Mouse (Mus musculus) erythroid progenitor cell, adult 5-6 weeks (primary cell): Measurements from ENCODE around the gene Egflam. TPM values are rescaled to one million over a fixed set of nuclear protein-coding genes. Genes with fewer than 3 reads are reported as not detected.

Source experiments
- ATAC-seq: replicated peaks from 2 replicates; pipeline ENCODE4 v1.8.0; 2016; ENCODE audit warnings: moderate number of reproducible peaks, mild to moderate bottlenecking, moderate TSS enrichment, inconsistent platforms; ENCODE audit not compliant: poor library complexity, low FRiP score, severe bottlenecking
- total RNA-seq, 2 experiments: library from RNA; stranded (forward) in 1 of 2; stranded (reverse) in 1 of 2; fragments of 150-400 nt in 1 of 2; fragments of 186-747, 209-891 nt in 1 of 2; gene quantifications; 2 replicates each; pipeline versions ENCODE4 v1.2.3 to v1.2.4; 2015 to 2017; ENCODE audit warnings: low replicate concordance in 2 of 2

Egflam gene
- total RNA-seq, 2 experiments from 2014 or later, result not detected

GRCm38 (mm10) chr15:7192582-7192981, 205.6 kb downstream of the Egflam start:
- ATAC-seq, result no peak

- no peak for ATAC-seq
Observed at GRCm38 (mm10) chr15:7191074-7191473, 207.1 kb downstream of the Egflam start.

- ATAC-seq, result no peak
Observed at GRCm38 (mm10) chr15:7189678-7190454, 208.3 kb downstream of the Egflam start.

GRCm38 (mm10) chr15:7187682-7188081, 210.5 kb downstream of the Egflam start:
- ATAC-seq, result no peak

- ATAC-seq, result no peak
Observed at GRCm38 (mm10) chr15:7180576-7180975, 217.6 kb downstream of the Egflam start.

- no peak for ATAC-seq
Observed at GRCm38 (mm10) chr15:7173776-7174175, 224.4 kb downstream of the Egflam start.

- no peak for ATAC-seq
Observed at GRCm38 (mm10) chr15:7173346-7173745, 224.8 kb downstream of the Egflam start.

GRCm38 (mm10) chr15:7172875-7173274, 225.3 kb downstream of the Egflam start:
- ATAC-seq, result no peak

- ATAC-seq, result no peak
Observed at GRCm38 (mm10) chr15:7167906-7168532, 230.2 kb downstream of the Egflam start.

- no peak for ATAC-seq
Observed at GRCm38 (mm10) chr15:7167238-7167905, 230.8 kb downstream of the Egflam start.

GRCm38 (mm10) chr15:7166735-7167134, 231.5 kb downstream of the Egflam start:
- no peak for ATAC-seq

GRCm38 (mm10) chr15:7163851-7164250, 234.3 kb downstream of the Egflam start:
- ATAC-seq, result no peak

GRCm38 (mm10) chr15:7160321-7160720, 237.9 kb downstream of the Egflam start:
- ATAC-seq, result no peak

- no peak for ATAC-seq
Observed at GRCm38 (mm10) chr15:7159869-7160268, 238.3 kb downstream of the Egflam start.

GRCm38 (mm10) chr15:7157658-7158057, 240.5 kb downstream of the Egflam start:
- no peak for ATAC-seq
